Mouse (Mus musculus) bone marrow, adult 2 months (tissue): ENCODE measurements at regions not wholly inside any gene's neighbourhood (a gene's known extent, or its start where the extent isn't known, plus 50 kb on each side); places are given as distances from the start of the nearest gene placed in this dataset.

Experiments
- CTCF ChIP-seq: fragments of 200-500 bp; IDR thresholded peaks from 2 replicates; pipeline ENCODE4 v1.5.1; 2011; ENCODE audit warnings: low read length, control low read depth; ENCODE audit not compliant: control insufficient read depth, insufficient read depth
- POLR2A ChIP-seq: fragments of 200-500 bp; IDR thresholded peaks from 2 replicates; pipeline ENCODE4 v1.6.1; 2011; ENCODE audit warnings: low read depth, mild to moderate bottlenecking, control low read depth, low read length, borderline replicate concordance; ENCODE audit not compliant: control insufficient read depth

DNA sequence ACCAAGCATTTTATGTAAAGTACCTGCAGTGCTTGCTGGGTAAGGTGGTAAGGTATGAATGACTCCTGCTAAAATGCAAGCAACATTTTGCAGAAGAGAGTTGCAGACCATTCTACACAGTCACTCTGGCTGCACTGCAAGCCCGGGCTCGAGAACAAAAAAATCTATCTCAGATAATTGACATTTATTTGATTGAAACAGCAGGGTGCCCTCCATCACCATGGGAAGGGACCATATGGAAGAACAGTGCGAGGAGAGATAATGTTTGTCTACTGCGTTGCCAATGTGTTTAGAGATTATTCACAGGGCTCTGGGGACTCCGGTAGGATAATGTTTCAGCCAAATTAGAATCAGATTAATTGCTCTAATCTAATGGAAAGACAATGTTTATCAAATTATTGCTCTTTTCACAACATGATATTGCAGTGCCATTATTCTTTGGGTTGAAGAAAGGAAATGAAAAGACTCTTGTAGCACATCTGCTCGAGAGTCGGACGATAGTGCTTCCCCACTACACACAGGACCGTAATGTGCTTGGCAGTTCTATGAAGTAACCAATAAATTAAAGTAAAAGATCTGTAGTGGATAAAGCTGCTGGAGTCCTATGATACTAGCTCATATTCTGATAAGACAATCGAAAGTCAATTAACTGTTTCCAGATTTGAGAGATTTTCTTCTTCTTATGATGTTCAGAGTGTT is 85.3 kb upstream of the Map3k7 start:
- TF ChIP-seq CTCF (no peak), POLR2A (no peak)
